Mouse (Mus musculus) lung, postnatal 4 days (tissue): ENCODE measurements at regions not wholly inside any gene's neighbourhood (a gene's known extent, or its start where the extent isn't known, plus 50 kb on each side); places are given as distances from the start of the nearest gene placed in this dataset.

Experiments
- DNase-seq, 2 experiments: peaks; one replicate each; pipeline ENCODE4 v3.0.0; 2021

GRCm38 (mm10) chr3:79002173-79002848, 284.0 kb downstream of the Rapgef2 start:
- no peak for DNase-seq

GRCm38 (mm10) chr3:79001754-79002153, 284.6 kb downstream of the Rapgef2 start:
- no peak for DNase-seq

GRCm38 (mm10) chr3:79000293-79000692, 286.0 kb downstream of the Rapgef2 start:
- no peak for DNase-seq

DNA sequence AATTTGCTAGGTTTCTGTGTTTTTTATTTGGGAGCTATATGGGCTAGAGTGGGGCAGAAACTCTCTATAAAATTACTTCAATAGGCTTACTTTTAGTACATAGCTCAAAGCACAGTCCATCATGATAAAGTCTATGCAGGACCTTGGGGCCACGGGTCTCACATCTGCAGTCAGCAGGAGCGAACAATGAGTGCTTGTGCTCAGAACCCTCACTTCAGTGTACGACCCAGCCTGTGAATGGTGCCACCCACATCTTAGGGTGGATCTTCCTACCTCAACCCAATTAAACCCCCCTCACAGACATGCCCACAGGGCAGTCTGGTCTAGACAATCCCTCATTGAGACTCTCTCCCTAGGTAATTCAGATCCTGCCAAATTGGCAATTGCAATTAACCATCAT, 286.5 kb downstream of the Rapgef2 start:
- no peak for DNase-seq

- DNase-seq = peak in 1 of 2 experiments; percentile 31
These were observed 298.2 kb downstream of the Rapgef2 start for GRCm38 (mm10) chr3:78988120-78988519.

GRCm38 (mm10) chr3:78986726-78987125, 299.6 kb downstream of the Rapgef2 start:
- DNase-seq = no peak

GRCm38 (mm10) chr3:78981057-78981456, 305.3 kb downstream of the Rapgef2 start:
- no peak for DNase-seq

DNA sequence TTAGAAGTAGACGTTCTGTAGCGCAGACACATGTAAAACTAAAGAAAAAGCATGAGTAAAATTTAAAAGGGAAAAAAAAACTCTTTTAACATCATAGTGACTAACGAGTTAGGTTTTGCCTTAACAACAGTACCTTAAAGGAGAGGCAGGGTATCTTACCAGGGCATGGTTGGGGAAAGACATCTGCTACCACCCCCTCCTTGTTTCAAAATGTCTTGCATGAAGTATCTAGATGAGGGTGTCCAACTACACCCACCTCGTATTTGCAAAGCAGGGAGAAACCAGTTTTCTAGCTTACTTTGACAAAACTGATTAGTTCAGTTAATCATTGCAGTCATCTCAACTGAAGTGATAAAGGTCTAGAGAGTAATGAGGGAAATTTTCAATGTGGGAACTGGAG, 307.5 kb downstream of the Rapgef2 start:
- no peak for DNase-seq

GRCm38 (mm10) chr3:78966683-78967549, 319.4 kb downstream of the Rapgef2 start:
- peak; percentile 33 to 36 for DNase-seq

DNA sequence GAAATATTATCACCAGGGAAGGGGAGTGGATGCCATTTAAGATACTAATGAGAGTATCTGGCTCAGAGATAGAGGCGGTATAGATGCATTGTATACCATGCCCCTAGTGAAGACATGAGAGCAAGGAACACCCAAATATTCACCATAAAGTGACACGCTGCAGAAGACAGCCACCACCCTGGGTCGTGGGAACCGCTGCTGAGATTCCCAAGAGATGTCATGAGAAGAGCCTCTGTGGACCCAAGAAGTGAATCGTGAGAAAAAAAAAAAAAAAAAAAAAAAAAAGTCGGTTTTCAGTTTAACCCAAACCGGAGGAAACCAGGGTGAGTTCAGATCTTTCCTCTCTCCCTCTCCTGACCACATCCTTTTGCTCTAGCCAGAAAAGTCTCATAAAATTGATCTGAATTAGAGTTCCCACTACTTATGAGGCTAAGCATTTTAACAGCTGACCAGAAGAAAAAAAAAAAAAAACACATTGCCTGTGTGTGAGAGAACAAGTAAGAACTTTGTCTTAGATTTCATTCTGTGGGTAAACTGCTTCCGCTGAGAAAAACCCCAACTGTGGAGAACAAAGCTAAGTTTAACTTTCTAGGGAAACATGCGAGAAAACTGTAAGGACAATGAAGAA, 322.0 kb downstream of the Rapgef2 start:
- DNase-seq = peak in 1 of 2 experiments; percentile 39

- DNase-seq = peak in 1 of 2 experiments; percentile 51
These were observed 327.5 kb downstream of the Rapgef2 start for GRCm38 (mm10) chr3:78958781-78959180.

- DNase-seq = no peak
These were observed 331.0 kb downstream of the Rapgef2 start for GRCm38 (mm10) chr3:78955364-78955763.

GRCm38 (mm10) chr3:78949385-78949784, 336.9 kb downstream of the Rapgef2 start:
- peak in 1 of 2 experiments; percentile 6 for DNase-seq

DNA sequence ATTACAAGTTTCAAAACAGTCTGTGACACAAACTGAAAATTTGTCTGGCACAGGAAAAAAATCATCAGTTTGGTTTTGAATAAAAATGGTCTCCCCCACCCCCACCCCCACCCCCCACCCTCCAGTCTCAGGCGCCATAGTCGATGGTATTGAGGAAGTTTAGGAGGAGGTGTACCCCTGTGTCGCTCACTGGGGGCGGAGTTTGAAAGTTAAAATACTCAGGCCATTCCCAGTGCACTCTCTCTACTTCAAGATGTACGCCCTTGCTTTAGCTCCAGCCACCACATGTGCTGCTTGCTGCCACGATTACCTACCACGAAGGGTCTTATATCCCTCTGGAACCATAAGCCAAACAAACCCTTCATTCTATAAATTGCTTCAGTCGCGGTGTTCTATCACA, 337.6 kb downstream of the Rapgef2 start:
- no peak for DNase-seq

DNA sequence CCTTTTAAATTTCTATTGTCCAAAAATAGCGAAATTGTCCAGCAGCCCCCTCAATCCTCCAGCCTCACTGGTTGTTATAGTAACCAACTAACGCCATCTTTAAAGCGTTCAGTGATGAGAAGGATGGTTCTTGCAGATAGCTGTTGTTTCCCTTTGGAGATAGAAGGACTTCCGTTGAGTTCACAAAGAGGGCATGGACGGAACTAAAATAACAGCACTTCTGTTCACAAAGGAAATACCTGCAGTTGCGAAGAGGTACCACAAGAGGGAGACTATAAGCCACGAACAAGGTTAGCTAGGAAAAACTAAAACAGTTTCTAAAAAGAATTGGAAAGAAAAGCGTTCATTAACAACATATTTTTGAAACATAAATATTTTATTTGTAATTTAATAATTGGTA, 338.1 kb downstream of the Rapgef2 start:
- peak in 1 of 2 experiments; percentile 66 for DNase-seq

DNA sequence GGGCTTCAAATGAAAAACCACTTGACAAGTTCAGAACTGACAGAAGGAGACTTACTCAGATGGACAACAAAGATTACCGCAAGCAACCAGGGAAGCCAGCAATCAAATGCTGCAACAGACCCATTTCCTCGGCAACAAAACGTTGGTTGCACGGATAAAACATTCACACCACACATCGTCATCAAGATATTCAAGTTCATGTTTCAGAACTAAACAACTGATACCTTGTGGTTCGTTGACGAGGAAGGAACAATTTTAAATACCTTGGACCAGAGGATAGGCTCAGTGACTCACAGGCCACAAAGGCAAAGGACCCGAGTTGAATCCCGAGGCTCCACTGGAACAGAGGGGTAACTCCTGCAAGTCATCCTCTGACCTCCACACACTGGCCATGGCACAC, 339.1 kb downstream of the Rapgef2 start:
- DNase-seq = no peak

DNA sequence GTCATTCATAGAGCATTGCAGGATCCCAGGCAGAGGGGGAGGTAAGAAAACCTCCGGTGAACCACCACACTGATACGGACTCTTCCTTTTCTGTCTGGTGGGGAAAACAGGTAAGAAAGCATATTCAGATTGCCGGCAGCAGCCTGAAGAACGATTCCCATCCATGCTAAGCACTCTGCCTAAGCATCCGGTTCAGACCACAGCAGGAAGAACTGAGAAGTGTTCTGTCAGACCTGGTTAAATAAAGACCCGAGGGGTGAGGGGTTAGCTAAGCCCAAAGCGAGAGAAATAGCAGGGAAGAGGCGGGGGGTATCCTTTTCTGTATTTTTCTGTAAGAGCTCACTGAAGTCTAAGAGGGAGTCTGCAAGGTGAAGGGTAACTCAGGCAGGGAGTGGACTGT, 342.1 kb downstream of the Rapgef2 start:
- no peak for DNase-seq

GRCm38 (mm10) chr3:78932975-78933374, 353.3 kb downstream of the Rapgef2 start:
- no peak for DNase-seq

DNA sequence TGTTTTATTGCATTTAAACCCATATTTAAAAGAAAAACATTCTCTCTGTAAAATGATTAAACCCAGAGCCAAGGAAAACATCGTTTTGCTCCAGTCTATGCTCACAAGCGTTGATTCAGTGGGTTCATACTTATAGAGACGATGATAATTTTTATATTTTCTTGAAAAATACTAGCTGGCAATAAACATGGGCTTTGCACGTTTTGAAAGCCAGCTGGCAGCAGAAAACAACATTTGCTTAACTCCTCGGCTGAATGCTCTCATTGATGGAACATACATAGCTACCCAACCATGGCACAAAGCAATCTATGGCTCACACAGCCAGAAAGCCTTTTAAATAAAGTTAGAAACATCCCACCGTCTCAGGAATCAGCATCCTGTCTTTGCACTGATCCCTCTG, 366.5 kb downstream of the Rapgef2 start:
- no peak for DNase-seq

- DNase-seq = peak; percentile 73 to 82
These were observed 366.9 kb downstream of the Rapgef2 start for GRCm38 (mm10) chr3:78919407-78919806.

GRCm38 (mm10) chr3:78908196-78908844, 378.0 kb downstream of the Rapgef2 start:
- no peak for DNase-seq

DNA sequence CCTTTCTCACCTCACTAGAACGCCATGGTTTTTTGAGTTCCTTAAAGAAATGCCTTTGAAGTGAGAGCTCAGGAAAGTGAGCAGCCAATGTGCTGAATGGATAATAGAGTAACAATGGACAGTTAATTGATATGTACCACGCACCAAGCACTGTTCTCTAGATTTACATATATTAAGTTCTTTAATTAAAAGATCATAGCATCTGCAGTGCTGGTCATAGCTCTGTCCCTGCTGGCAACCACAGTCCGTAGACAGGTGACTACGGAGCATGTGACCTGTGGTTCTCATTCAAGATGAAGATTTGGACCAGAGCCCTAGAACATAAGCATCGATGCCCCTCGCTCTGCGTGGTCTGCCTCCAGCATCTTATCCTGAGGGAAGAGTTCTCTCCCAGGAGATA, 378.5 kb downstream of the Rapgef2 start:
- no peak for DNase-seq

- DNase-seq = peak; percentile 13 to 41
These were observed 384.4 kb downstream of the Rapgef2 start for GRCm38 (mm10) chr3:78901838-78902484.
